Mouse (Mus musculus) urinary bladder, postnatal 10 days (tissue): Measurements from ENCODE around the gene Mchr1.
A peak's percentile ranks its signal among the peaks of the same experiment; 100 is the strongest.
"Not testable (repeated sequence)": the region's sequence is repeated elsewhere in the genome, so short reads cannot be mapped to it uniquely, and the experiment has no call there.

Experiments used
- DNase-seq: peaks from one replicate; pipeline ENCODE4 v3.0.0; 2022; ENCODE audit warnings: low spot score

The Mchr1 gene

GRCm38 (mm10) chr15:81235086-81235920 lies at the start of gene Mchr1:
Gene Mchr1 (plus strand): TSS chr15:81235499.
- DNase-seq: no peak

GRCm38 (mm10) chr15:81189061-81189460 lies 46.2 kb upstream of the Mchr1 start:
- DNase-seq: no peak

- DNase-seq: no peak
Measured at GRCm38 (mm10) chr15:81190011-81190629, 45.2 kb upstream of the Mchr1 start.

GRCm38 (mm10) chr15:81190630-81191178 lies 44.6 kb upstream of the Mchr1 start, which contains the start of gene Mrtfa:
Gene Mrtfa (minus strand): TSS chr15:81190757.
- DNase-seq: peak; percentile 99

- no peak for DNase-seq
Measured at GRCm38 (mm10) chr15:81191303-81191702, 44.0 kb upstream of the Mchr1 start.

GRCm38 (mm10) chr15:81192316-81192715 lies 43.0 kb upstream of the Mchr1 start:
- no peak for DNase-seq

GRCm38 (mm10) chr15:81192858-81193257 lies 42.4 kb upstream of the Mchr1 start:
- no peak for DNase-seq

GRCm38 (mm10) chr15:81194791-81195190 lies 40.5 kb upstream of the Mchr1 start:
- no peak for DNase-seq

- no peak for DNase-seq
Measured at GRCm38 (mm10) chr15:81195447-81195846, 39.9 kb upstream of the Mchr1 start.

GRCm38 (mm10) chr15:81197197-81197596 lies 38.1 kb upstream of the Mchr1 start:
- DNase-seq: no peak

GRCm38 (mm10) chr15:81198447-81198846 lies 36.9 kb upstream of the Mchr1 start:
- no peak for DNase-seq

- DNase-seq: no peak
Measured at GRCm38 (mm10) chr15:81199372-81199959, 35.8 kb upstream of the Mchr1 start.

GRCm38 (mm10) chr15:81202462-81202861 lies 32.8 kb upstream of the Mchr1 start:
- DNase-seq: no peak

- DNase-seq: no peak
Measured at GRCm38 (mm10) chr15:81210496-81210895, 24.8 kb upstream of the Mchr1 start.

- DNase-seq: no peak
Measured at GRCm38 (mm10) chr15:81212976-81213375, 22.3 kb upstream of the Mchr1 start.

- DNase-seq: no peak
Measured at GRCm38 (mm10) chr15:81216906-81217653, 18.2 kb upstream of the Mchr1 start.

GRCm38 (mm10) chr15:81219054-81219453 lies 16.2 kb upstream of the Mchr1 start:
- DNase-seq: no peak

- DNase-seq: not testable (repeated sequence)
Measured at GRCm38 (mm10) chr15:81220051-81220450, 15.2 kb upstream of the Mchr1 start.

- no peak for DNase-seq
Measured at GRCm38 (mm10) chr15:81221446-81221845, 13.9 kb upstream of the Mchr1 start.

GRCm38 (mm10) chr15:81225016-81225415 lies 10.3 kb upstream of the Mchr1 start:
- DNase-seq: no peak

GRCm38 (mm10) chr15:81225732-81226131 lies 9.6 kb upstream of the Mchr1 start:
- no peak for DNase-seq

- DNase-seq: no peak
Measured at GRCm38 (mm10) chr15:81226796-81227195, 8.5 kb upstream of the Mchr1 start.
